Mouse (Mus musculus): Measurements from ENCODE around the gene Ranbp1.
"Not testable (repeated sequence)": the region's sequence is repeated elsewhere in the genome, so short reads cannot be mapped to it uniquely, and the experiment has no call there.

The Ranbp1 gene

DNA sequence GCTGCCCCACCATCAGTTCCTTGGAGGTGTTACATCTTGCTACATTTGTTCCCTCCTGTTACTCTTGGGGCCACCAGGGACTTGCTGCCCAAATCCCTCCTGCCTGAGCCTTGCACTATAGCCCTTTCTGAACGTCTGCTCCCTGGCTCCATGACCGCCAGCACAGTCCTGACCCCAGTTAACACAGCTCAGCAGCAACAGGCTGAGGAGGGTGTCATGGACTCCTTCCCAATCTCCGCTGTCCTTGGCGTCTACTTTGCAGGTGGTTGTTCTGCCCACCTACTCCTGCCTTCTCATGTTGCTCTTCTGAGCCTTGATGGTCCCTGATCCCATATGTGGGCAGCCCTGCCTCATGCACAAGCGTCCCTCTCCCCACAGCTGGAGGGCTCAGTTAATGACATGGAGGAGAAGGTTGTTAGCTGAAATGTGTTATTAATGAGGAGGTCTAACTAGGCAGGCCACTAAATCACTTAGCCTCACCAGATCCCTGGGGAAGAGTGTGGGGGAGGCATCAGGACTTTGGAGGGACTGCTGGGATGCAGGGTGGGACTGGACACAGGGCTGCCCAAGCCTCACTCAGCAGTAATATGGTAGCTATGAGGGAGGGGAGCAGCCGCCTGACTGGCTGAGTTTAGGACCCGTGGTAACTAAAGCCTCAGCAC lies 45.0 kb downstream of the Ranbp1 start:
- no peak for DNase-seq (ENCODE audit: low read depth in 1 of 2, low spot score in 2 of 2)

- DNase-seq (ENCODE audit: low read depth in 1 of 2, low spot score in 2 of 2): no peak
These were observed 46.5 kb downstream of the Ranbp1 start for GRCm38 (mm10) chr16:18202061-18202460.

- no peak for DNase-seq (ENCODE audit: low read depth in 1 of 2, low spot score in 2 of 2)
These were observed 46.9 kb downstream of the Ranbp1 start for GRCm38 (mm10) chr16:18201620-18202019.

DNA sequence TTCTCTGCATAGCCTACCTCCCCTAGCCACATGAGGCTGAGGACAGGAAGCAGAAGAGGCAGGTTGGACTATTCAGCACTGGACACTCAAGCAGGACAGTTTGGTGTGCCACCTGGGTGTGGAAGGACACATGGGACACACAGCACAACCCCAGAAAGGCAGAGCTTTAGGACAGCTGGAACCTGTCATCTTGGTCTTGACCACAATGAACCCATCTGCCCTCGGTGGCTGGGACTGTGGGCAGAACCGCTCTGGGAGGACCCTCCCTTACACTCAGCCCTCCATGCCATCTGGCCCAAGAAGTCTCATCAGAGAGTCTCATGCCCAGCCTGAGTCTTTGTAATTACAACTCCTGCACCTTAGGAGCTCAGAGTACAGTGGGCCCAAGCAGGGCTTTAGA lies 48.5 kb downstream of the Ranbp1 start:
- DNase-seq (ENCODE audit: low read depth in 1 of 2, low spot score in 2 of 2): no peak

DNA sequence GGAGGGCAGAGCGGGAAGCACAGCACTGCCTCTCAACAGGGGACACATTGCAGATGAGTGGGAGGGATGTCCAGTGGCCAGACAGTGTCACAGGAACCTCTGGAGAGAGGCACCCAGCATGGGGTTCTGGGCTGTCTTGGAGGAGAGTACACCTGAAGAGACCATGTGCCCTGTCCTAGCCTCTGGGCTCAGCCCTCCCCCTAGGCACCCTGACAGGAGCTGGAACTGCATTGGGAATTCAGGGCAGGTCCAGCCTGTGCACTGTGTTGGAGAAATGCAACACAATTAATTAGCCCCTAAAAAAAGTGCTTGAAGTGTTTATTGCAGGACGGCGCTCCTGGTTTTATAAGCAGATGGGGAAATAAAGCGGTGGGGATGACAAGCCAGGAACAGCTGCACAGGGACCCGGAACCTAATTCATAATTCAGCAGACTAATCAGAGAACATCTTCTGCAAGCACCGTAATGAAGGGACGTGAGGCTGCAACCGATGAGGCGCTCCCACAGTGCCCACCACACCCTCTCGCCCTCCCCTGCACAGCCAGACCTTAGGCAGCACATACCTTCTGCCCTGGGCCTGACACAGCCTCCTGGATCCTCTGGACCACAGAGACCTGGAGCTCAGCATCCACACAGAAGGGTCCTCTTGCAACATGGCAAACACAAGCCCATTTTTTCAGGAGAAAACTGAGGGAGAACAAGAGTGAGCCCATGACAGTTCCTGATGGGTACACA lies 50.0 kb downstream of the Ranbp1 start:
- DNase-seq (ENCODE audit: low read depth in 1 of 2, low spot score in 2 of 2): no peak

DNA sequence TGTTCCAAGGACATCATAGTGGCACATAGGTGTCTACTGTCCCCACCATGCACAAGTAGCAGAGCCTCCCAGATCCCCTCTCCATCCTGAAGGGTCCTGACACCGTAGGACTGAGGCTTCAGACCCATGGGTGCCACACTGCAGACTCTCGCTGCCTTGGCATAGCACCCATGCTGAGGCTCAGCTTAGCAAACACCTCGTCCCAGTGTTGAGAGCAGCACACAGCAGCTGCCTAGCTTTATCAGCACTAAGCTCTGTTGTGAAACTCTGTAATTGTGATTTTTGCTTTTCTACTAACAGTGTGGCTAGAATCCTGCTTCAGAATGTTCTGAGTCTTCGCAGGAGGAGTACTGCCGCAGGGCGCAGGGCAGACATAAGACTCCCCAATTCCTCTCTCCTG lies 50.7 kb downstream of the Ranbp1 start:
- DNase-seq (ENCODE audit: low read depth in 1 of 2, low spot score in 2 of 2): no peak

GRCm38 (mm10) chr16:18195561-18195960 lies 53.0 kb downstream of the Ranbp1 start:
- not testable (repeated sequence) for DNase-seq (ENCODE audit: low read depth in 1 of 2, low spot score in 2 of 2)

DNA sequence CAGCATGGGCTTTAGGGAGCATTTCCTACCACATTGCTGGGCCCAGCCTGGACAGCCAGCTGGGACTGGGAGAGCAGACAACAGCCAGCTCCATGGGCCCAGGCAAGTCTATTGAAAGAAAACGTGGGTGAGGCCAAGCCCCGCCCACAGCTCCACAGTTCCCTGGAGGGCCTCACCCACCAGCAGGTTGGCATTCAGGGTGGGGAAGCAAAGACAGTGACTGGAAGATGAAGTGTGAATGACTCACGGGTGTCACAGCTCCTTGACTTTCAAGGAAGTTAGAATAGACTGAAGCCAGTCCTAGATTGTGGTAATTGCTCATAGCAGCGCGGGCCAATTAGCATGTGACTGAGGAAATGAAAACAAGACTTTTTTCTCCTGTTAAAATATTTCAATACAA lies 53.5 kb downstream of the Ranbp1 start:
- peak; percentile 25 to 65 for DNase-seq (ENCODE audit: low read depth in 1 of 2, low spot score in 2 of 2)

DNA sequence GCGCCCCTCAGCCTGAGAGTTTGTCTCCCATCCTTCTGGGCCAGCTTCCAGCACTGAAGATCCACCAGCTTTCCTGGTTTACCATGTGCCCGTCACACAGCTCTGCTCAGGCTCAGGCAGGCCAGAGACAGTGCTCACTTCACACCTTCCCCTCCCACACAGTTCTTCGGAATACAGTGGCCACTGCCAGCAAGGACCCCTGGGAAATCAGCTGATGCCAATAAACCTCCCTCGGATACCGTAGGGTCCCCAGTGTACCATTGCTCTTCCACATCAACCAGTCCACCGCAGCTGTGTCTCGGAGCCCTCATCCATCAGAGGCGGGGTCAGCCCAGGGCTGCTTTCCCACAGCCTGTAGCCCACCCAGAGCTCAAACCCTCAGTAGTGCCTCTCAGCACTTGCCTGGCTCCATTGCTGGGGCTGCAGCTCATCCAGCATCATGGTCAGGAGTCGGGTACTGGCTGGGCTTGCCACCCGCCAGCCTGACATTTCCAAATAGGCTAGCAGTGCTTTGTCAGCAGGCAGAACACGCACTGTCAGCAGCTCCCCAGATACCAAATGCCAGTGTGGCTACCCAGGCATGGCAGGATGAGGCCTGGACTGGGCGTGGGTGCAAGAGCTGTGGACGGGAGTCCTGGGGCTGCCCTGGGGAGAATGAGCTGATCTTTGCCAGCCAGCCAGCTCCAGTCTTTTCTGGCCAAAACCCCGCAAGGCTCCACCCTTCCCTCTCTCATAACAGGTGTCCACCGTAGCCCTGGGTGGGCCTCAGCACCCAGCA lies 54.1 kb downstream of the Ranbp1 start:
- no peak for DNase-seq (ENCODE audit: low read depth in 1 of 2, low spot score in 2 of 2)

DNA sequence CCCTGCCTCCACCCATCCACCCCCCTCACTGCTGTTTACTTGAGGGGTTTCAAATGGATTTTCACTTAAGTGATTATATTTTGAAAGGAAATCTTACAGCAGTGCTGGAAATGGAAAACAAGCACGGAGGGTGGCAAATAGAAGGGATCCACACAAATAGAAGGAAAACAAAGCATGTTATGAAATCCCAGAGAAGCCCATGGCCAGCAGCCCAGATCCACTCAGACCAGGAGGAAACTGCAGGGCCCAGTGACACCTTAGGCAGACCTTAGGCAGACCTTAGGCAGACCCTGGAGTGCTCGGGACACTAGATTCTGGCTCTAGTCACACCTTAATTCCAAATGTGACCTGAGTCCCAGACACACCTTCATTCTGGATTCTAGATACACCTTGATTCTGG lies 57.5 kb downstream of the Ranbp1 start:
- no peak for DNase-seq (ENCODE audit: low read depth in 1 of 2, low spot score in 2 of 2)
